Mouse (Mus musculus): ENCODE results near the gene Tmem150a.
A peak's percentile ranks its signal among the peaks of the same experiment; 100 is the strongest.

The Tmem150a gene

GRCm38 (mm10) chr6:72352636-72353405, 2.4 kb upstream of the Tmem150a start:
- DNase-seq = no peak

DNA sequence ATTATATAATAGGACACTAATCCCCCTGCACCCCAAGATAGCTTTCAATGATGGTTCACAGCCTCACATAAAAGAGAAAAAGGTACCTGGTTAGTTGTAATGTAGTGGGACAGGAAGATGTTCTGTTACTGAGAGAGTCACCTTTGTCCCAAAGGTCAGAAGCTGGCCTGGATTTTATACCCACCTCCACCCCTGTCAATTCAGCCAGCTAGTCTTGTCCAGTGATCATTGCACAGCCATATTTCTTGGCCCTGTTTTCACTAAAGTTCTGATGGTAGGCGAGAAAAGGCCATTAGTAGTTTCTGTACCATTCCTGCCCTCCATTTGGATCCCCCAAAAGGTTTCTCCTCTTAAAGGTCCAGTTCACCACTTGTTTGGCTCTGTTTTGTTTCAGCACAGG, 1.2 kb upstream of the Tmem150a start:
- DNase-seq = no peak

GRCm38 (mm10) chr6:72356001-72356532, 820 bp downstream of the Tmem150a start:
- no peak for DNase-seq

GRCm38 (mm10) chr6:72357164-72358079, 2.2 kb downstream of the Tmem150a start:
- no peak for DNase-seq

- no peak for DNase-seq
Measured at GRCm38 (mm10) chr6:72358086-72358764, 3.0 kb downstream of the Tmem150a start.

GRCm38 (mm10) chr6:72359343-72359742, 4.1 kb downstream of the Tmem150a start:
- DNase-seq = no peak

DNA sequence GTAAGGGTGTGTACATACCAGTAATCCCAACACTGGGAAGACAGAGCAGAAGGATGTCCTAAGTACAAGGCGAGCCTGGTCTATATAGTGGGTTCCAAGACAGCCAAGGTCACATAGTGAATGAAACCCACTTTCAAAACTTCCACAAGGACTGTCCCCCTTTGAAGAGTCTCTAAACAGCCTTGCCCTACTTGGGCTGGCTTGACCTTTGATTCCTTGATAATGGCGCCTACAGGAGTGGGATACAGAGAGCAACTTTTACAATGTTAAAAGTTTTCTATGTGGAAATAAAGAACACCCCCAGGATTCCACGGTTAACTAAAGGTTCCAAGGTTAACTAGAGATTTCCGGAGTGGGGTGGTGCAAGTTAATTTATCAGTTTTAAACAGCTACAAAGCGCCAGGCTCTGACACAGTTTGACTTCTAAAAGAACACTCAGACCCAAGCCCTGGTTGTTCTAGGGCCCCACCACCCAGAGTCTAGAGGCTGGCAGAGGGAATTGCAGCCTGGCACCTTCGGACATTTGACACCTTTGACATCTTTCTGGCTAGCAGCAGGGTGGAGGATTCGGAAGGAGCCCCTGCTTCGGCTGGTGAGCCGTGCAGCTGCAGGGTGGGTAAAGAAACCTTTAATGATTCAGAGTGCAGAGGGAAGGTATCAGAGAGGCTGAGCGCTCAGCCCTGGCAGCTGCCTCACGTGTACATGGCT, 4.8 kb downstream of the Tmem150a start:
- no peak for DNase-seq

DNA sequence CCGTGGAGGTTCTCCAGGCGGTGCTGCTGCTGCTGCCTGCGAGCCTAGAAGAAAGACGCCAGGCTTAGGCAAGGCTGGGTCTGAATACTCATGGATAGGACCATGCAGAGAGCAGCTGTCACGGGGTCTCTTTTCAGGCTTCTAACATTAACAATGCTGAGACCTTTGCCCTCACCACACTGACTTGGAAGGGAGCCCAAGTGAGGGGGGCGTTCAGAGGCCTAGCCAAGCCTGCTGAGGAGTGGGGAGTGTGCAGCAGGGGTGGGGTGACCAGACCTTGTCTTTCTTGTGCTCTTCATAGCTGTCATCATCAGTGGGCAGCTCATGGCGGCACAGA, 5.3 kb downstream of the Tmem150a start:
- no peak for DNase-seq

GRCm38 (mm10) chr6:72361121-72361551, 5.9 kb downstream of the Tmem150a start:
- no peak for DNase-seq

DNA sequence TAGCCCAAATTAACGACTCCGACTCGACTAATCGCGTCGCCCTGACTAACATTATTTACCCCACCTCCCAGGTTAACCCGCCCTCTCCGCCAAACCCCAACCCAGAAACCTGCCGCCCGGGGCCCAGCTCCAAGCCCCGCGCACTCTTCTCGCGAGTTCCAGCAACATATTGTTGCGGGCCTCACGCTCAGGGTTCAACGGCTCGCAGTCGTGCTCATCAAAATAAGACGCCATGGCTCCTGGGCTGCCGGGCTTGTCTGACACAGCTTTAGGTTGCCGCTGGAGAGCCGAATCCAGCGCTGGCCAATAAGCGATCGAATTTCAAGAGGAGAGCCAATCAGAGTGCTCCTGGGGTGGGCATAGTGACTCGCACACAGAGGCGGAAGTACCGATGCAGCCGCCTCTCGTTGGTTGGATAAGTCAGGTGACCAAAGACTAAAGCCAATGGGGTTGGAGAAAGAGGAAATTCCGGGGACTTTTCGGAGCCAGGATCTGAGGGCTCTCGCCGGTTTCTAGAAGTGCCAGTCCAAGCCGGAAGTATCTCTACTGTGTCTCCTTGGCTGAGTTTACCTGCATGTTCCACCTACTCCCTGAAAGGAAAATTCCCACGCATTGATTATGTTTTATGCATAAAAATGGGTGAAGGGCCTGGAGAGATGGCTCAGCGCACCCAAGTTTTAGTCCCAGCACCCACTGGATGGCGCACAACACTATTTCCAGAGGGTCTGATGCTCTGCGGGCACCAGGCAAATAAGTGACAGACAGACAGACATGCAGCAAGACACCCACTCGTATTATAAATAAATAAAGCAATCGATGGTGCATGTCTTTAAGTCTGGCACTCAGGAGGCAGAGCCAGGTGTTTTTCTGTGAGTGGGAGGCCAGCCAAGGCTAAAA, 7.1 kb downstream of the Tmem150a start:
- DNase-seq = peak; percentile 94 to 95

DNA sequence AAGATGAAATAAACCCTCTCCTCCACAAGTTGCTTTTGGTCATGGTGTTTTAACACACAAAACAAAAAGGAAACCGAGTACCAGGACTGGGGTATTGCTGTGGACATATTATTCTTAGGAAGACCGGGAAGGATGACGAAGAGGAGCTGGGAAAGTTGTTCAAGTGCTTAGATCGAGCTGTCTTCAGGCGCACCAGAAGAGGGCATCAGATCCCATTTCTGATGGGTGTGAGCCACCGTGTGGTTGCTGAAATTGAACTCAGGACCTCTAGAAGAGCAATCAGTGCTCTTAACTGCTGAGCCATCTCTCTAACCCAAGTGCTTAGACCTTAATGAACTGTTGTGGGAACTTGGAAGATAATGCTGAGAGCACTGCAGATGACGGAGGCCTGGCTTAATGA, 8.8 kb downstream of the Tmem150a start:
- DNase-seq = no peak

DNA sequence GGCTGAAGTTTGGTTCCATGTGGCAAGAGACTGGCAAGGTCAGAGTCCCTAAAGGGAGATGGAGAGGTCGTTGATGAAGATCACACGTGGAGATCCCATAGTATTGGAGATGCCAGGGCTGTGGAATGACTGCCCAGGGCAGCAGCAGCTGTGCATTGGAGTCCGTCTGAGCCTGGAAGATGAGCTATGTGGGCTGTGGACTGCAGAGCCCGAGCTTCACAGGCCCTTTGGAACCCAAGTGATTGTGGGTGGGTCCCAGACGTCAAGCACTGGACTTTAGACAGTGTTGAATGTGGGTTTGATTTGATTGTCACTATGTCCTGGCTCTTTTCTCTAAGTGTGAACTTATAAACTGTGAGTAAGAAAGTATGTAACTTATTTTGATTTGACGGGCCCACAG, 9.7 kb downstream of the Tmem150a start:
- no peak for DNase-seq

GRCm38 (mm10) chr6:72366304-72366703, 11.1 kb downstream of the Tmem150a start:
- DNase-seq = no peak

DNA sequence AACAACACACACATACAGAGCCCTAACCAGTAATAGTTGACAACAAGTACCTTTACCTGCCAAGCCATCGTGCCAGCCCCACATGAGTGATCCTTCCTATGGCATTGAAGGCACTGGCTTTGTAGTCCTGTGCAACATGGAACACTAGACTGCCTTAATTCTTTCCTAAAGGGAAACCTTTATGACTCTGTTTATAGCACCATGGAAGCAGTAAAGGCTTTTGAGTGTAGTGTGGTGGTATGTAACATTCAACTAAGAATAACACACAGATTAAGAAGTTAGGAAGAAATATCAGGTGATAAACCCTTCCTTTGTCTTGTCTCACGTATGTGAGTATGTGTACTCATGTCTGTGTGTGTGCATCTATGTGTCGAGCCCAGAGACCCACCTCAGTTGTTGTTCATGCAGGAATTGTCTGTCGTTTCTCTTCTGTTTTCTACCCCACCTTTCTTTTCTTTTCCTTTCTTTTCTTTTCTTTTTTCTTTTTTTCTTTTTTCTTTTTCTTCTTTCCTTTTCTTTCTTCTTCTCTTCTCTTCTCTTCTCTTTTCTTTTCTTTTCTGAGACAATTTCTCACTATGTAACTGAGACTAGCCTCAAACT, 11.7 kb downstream of the Tmem150a start, which contains the start of gene Rnf181:
Rnf181 (minus strand) TSS at position 113 of the 600 bp plus-strand sequence.
- no peak for DNase-seq

GRCm38 (mm10) chr6:72367460-72367974, 12.3 kb downstream of the Tmem150a start:
- no peak for DNase-seq

- DNase-seq = no peak
Measured at GRCm38 (mm10) chr6:72369557-72369956, 14.3 kb downstream of the Tmem150a start.

- no peak for DNase-seq
Measured at GRCm38 (mm10) chr6:72370091-72370490, 14.8 kb downstream of the Tmem150a start.

- no peak for DNase-seq
Measured at GRCm38 (mm10) chr6:72371147-72371546, 15.9 kb downstream of the Tmem150a start.

- DNase-seq = no peak
Measured at GRCm38 (mm10) chr6:72371571-72371970, 16.3 kb downstream of the Tmem150a start.

GRCm38 (mm10) chr6:72373184-72373583, 17.9 kb downstream of the Tmem150a start:
- DNase-seq = no peak

DNA sequence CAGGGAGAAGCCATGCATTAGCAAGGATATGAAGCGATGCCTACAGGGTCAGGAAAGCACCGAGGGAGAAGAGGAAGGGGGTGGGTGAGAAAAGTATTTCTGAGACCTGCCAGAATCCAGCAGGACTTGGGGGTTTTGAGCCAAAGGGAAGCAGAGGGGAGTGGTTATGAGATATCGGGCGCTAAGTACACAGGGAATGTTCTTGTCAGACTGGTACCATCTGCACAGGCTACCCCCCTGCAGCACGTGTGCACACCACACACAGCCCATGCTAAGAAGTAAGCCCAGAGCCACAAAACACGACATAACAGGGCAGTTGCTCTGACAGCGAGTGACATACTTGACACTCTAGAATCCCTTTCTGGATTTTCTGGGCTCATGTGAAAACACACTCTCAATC, 19.0 kb downstream of the Tmem150a start:
- no peak for DNase-seq

Data from cerebellum, postnatal 25 days (tissue).